9 mouse cellular contexts compared by ENCODE assay signal in genomic region chr19:45789888-45790874, GRCm38 (mm10). TPM values are rescaled to one million over a fixed set of nuclear protein-coding genes. Genes with fewer than 3 reads are reported as not detected.
A peak's percentile ranks its signal among the peaks of the same experiment; 100 is the strongest.
DNase-seq lines count a peak whose midpoint lies in the region; ATAC-seq lines count a peak whose summit lies in the region.
"Had no signal": no experiment of that assay in that cellular context is flagged by ENCODE, and none has a peak within 500 bp of the region (broad histone marks: within the 10 kb centered on the region; RNA-seq: fewer than 3 reads in every experiment).

No protein-coding gene starts in this region.

- H3K4me3 ChIP-seq in kidney, embryonic 15.5 days (replicated peaks): no peak overlapping the region
- no peak overlapping the region for H3K4me3 ChIP-seq in liver, embryonic 11.5 days (ENCODE audit: low read depth, low read length)
- H3K4me3 ChIP-seq in forebrain, embryonic 15.5 days: no peak overlapping the region

- ATAC-seq in kidney, embryonic 15.5 days (replicated peaks; ENCODE audit: low FRiP score): peak; percentile 58; the same call in 1 of the 2 replicates
- ATAC-seq in liver, embryonic 11.5 days (replicated peaks; ENCODE audit: low FRiP score): peak; percentile 85
- ATAC-seq in forebrain, embryonic 15.5 days (replicated peaks): no peak

- H3K9me3 ChIP-seq in kidney, embryonic 15.5 days (replicated peaks): no peaks in the 10 kb centered on the region
- no peaks in the 10 kb centered on the region for H3K9me3 ChIP-seq in liver, embryonic 11.5 days (ENCODE audit: control insufficient read depth, low read length)
- no peaks in the 10 kb centered on the region for H3K9me3 ChIP-seq in forebrain, embryonic 15.5 days

- H3K36me3 ChIP-seq in kidney, embryonic 15.5 days: no peaks in the 10 kb centered on the region
- no peaks in the 10 kb centered on the region for H3K36me3 ChIP-seq in liver, embryonic 11.5 days (ENCODE audit: control insufficient read depth, insufficient read depth, low read length)
- H3K36me3 ChIP-seq in forebrain, embryonic 15.5 days: no peaks in the 10 kb centered on the region

- DNase-seq in kidney, adult 18-20 months: no peak
- DNase-seq in T-cell, adult 2 months (ENCODE audit: low spot score): peak; percentile 45
- DNase-seq in liver, embryonic 11.5 days (ENCODE audit: low spot score): peak; percentile 46
- peak; percentile 47 to 59 for DNase-seq in natural killer cell, adult 2 months (ENCODE audit: low spot score in 2 of 2)
- no peak for DNase-seq in frontal cortex, postnatal 36 days (ENCODE audit: low spot score in 2 of 2)
- DNase-seq in right cerebral cortex, adult 18-20 months: no peak

- H3K4me1 ChIP-seq in kidney, embryonic 15.5 days: peaks cover 15% of the 10 kb centered on the region
- H3K4me1 ChIP-seq in liver, embryonic 11.5 days (replicated peaks; ENCODE audit: control insufficient read depth, insufficient read depth, low read length): no peaks in the 10 kb centered on the region; the same call in 1 of the 2 replicates
- no peaks in the 10 kb centered on the region for H3K4me1 ChIP-seq in forebrain, embryonic 15.5 days

- no peak overlapping the region for H3K9ac ChIP-seq in kidney, embryonic 15.5 days
- H3K9ac ChIP-seq in liver, embryonic 11.5 days (ENCODE audit: low read depth, low read length): no peak overlapping the region
- no peak overlapping the region for H3K9ac ChIP-seq in forebrain, embryonic 15.5 days (replicated peaks)

- WGBS in kidney, embryonic 15.5 days: 78% methylated on average over 13 of the region's 13 CpGs
- WGBS in liver, embryonic 11.5 days: 59% methylated on average over 12 of the region's 13 CpGs
- 83% methylated on average over 13 of the region's 13 CpGs for WGBS in forebrain, embryonic 15.5 days

- no peak overlapping the region for H3K4me2 ChIP-seq in kidney, embryonic 15.5 days
- peak overlapping the region; percentile 27; the same call in 1 of the 2 replicates for H3K4me2 ChIP-seq in liver, embryonic 11.5 days
- H3K4me2 ChIP-seq in forebrain, embryonic 15.5 days (replicated peaks): no peak overlapping the region

- H3K27ac ChIP-seq in kidney, embryonic 15.5 days: no peak overlapping the region
- peak overlapping the region; percentile 81 for H3K27ac ChIP-seq in liver, embryonic 11.5 days (ENCODE audit: low read depth, low read length)
- no peak overlapping the region for H3K27ac ChIP-seq in forebrain, embryonic 15.5 days (replicated peaks)

- H3K27me3 ChIP-seq in kidney, embryonic 15.5 days: no peaks in the 10 kb centered on the region
- H3K27me3 ChIP-seq in liver, embryonic 11.5 days (replicated peaks; ENCODE audit: control insufficient read depth, insufficient read depth, low read length): no peaks in the 10 kb centered on the region
- no peaks in the 10 kb centered on the region for H3K27me3 ChIP-seq in forebrain, embryonic 15.5 days

RNA-seq across cellular contexts. Expression of gene Mgea5, which starts 6.5 kb away (rescaled TPM):
- polyA plus RNA-seq in kidney, embryonic 15.5 days (2015; fragmentation: Nextera tagmentation; extraction: Ambion mirVana): 47.4 and 53.3 TPM in 2 replicates
- 38.9 and 39.7 TPM in 2 replicates for polyA plus RNA-seq in liver, embryonic 11.5 days (2014; fragmentation: Nextera tagmentation; extraction: Ambion mirVana)
- 93.6 and 94.5 TPM in 2 replicates for polyA plus RNA-seq in forebrain, embryonic 15.5 days (2015; fragmentation: Nextera tagmentation; extraction: Ambion mirVana)

RNA-seq across cellular contexts. Expression of gene Kcnip2, which starts 25.7 kb away (rescaled TPM):
- 2.2 and 2.3 TPM in 2 replicates for polyA plus RNA-seq in kidney, embryonic 15.5 days (2015; fragmentation: Nextera tagmentation; extraction: Ambion mirVana)
- 1.2 and 1.8 TPM in 2 replicates for polyA plus RNA-seq in liver, embryonic 11.5 days (2014; fragmentation: Nextera tagmentation; extraction: Ambion mirVana)
- 8.4 and 9.9 TPM in 2 replicates for polyA plus RNA-seq in forebrain, embryonic 15.5 days (2015; fragmentation: Nextera tagmentation; extraction: Ambion mirVana)

RNA-seq across cellular contexts. Expression of gene Npm3, which starts 40.8 kb away (rescaled TPM):
- 20.8 and 28.5 TPM in 2 replicates for polyA plus RNA-seq in kidney, embryonic 15.5 days (2015; fragmentation: Nextera tagmentation; extraction: Ambion mirVana)
- polyA plus RNA-seq in liver, embryonic 11.5 days (2014; fragmentation: Nextera tagmentation; extraction: Ambion mirVana): 32.7 and 34.5 TPM in 2 replicates
- polyA plus RNA-seq in forebrain, embryonic 15.5 days (2015; fragmentation: Nextera tagmentation; extraction: Ambion mirVana): 9.5 and 9.7 TPM in 2 replicates

RNA-seq across cellular contexts. Expression of gene Fgf8, which starts 47.5 kb away (rescaled TPM):
- 17.8 and 20.3 TPM in 2 replicates for polyA plus RNA-seq in kidney, embryonic 15.5 days (2015; fragmentation: Nextera tagmentation; extraction: Ambion mirVana)
- 0.32 and 0.82 TPM in 2 replicates for polyA plus RNA-seq in liver, embryonic 11.5 days (2014; fragmentation: Nextera tagmentation; extraction: Ambion mirVana)
- 0.23 and 0.90 TPM in 2 replicates for polyA plus RNA-seq in forebrain, embryonic 15.5 days (2015; fragmentation: Nextera tagmentation; extraction: Ambion mirVana)
- polyA plus RNA-seq: intestine, embryonic 14.5 days had no signal

Comparison
In these comparisons a context has a peak if more than half of its experiments do, and no peak if none do; other contexts are left out.
1. DNase-seq: peak in T-cell, adult 2 months (single experiment), liver, embryonic 11.5 days (single experiment) and natural killer cell, adult 2 months (2 of 2); none in kidney, adult 18-20 months (single experiment), frontal cortex, postnatal 36 days (0 of 2) and right cerebral cortex, adult 18-20 months (single experiment).